Mouse (Mus musculus): ENCODE data around the gene Cd72. TPM values are rescaled to one million over a fixed set of nuclear protein-coding genes. Genes with fewer than 3 reads are reported as not detected.

Gene Cd72
- polyA plus RNA-seq, 1 experiment from 2014 or later = 5.3 TPM

GRCm38 (mm10) chr4:43424072-43424471 lies 30.4 kb downstream of the Cd72 start:
- H3K9me3 ChIP-seq = no peaks in the 10 kb centered on the region
- peaks cover 21% of the 10 kb centered on the region for H3K27me3 ChIP-seq
- 83% methylated on average over 9 of the region's 9 CpGs for WGBS
- H3K4me2 ChIP-seq = no peak overlapping the region
- H3K4me1 ChIP-seq (replicated peaks) = peaks cover 25% of the 10 kb centered on the region
- H3K36me3 ChIP-seq = peaks cover 58% of the 10 kb centered on the region
- H3K4me3 ChIP-seq = no peak overlapping the region
- ATAC-seq (ENCODE audit: low FRiP score, low read depth) = no peak
- no peak overlapping the region for H3K27ac ChIP-seq (replicated peaks)
- no peak overlapping the region for H3K9ac ChIP-seq

- peaks cover 21% of the 10 kb centered on the region for H3K27me3 ChIP-seq
- H3K36me3 ChIP-seq = peaks cover 60% of the 10 kb centered on the region
- no peak overlapping the region for H3K27ac ChIP-seq (replicated peaks)
- no peak overlapping the region for H3K4me3 ChIP-seq
- no peak overlapping the region for H3K9ac ChIP-seq
- ATAC-seq (ENCODE audit: low FRiP score, low read depth) = no peak
- peaks cover 23% of the 10 kb centered on the region; the same call in 1 of the 2 replicates for H3K4me1 ChIP-seq (replicated peaks)
- no peaks in the 10 kb centered on the region for H3K9me3 ChIP-seq
- WGBS = 87% methylated on average over 20 of the region's 20 CpGs
- H3K4me2 ChIP-seq = no peak overlapping the region
Measured at GRCm38 (mm10) chr4:43423267-43423934, 31.0 kb downstream of the Cd72 start.

- Histone ChIP-seq H3K4me1 (replicated peaks) (0 out of 2 replicates have a peak, but pooled peaks cover 8% of the 10 kb centered on the region), H3K9me3 (no peaks in the 10 kb centered on the region), H3K36me3 (peaks cover 70% of the 10 kb centered on the region), H3K4me3 (no peak overlapping the region), H3K4me2 (no peak overlapping the region), H3K27me3 (peaks cover 21% of the 10 kb centered on the region), H3K9ac (no peak overlapping the region), H3K27ac (replicated peaks) (no peak overlapping the region)
- ATAC-seq (ENCODE audit: low FRiP score, low read depth) = no peak
- 78% methylated on average over 28 of the region's 28 CpGs for WGBS
Measured at GRCm38 (mm10) chr4:43421632-43422240, 32.7 kb downstream of the Cd72 start.

- H3K9me3 ChIP-seq = no peaks in the 10 kb centered on the region
- H3K36me3 ChIP-seq = peaks cover 70% of the 10 kb centered on the region
- 7% methylated on average over 6 of the region's 6 CpGs for WGBS
- H3K27me3 ChIP-seq = peaks cover 21% of the 10 kb centered on the region
- H3K9ac ChIP-seq = no peak overlapping the region; the same call in 1 of the 2 replicates
- H3K4me1 ChIP-seq (replicated peaks) = 0 out of 2 replicates have a peak, but pooled peaks cover 8% of the 10 kb centered on the region
- H3K4me2 ChIP-seq = no peak overlapping the region
- ATAC-seq (ENCODE audit: low FRiP score, low read depth) = no peak
- no peak overlapping the region for H3K27ac ChIP-seq (replicated peaks)
- no peak overlapping the region for H3K4me3 ChIP-seq
Measured at GRCm38 (mm10) chr4:43420305-43420704, 34.1 kb downstream of the Cd72 start.

- Histone ChIP-seq H3K9ac (no peak overlapping the region; the same call in 1 of the 2 replicates), H3K4me3 (no peak overlapping the region), H3K9me3 (no peaks in the 10 kb centered on the region), H3K4me2 (no peak overlapping the region), H3K36me3 (peaks cover 69% of the 10 kb centered on the region), H3K27ac (replicated peaks) (no peak overlapping the region), H3K27me3 (peaks cover 21% of the 10 kb centered on the region), H3K4me1 (replicated peaks) (0 out of 2 replicates have a peak, but pooled peaks cover 8% of the 10 kb centered on the region)
- 67% methylated on average over 9 of the region's 9 CpGs for WGBS
- peak; percentile 27 for ATAC-seq (ENCODE audit: low FRiP score, low read depth)
Measured at GRCm38 (mm10) chr4:43419801-43420281, 34.6 kb downstream of the Cd72 start.

- whole genome bisulfite sequencing = 58% methylated on average over 15 of the region's 15 CpGs
- H3K9me3 ChIP-seq = no peaks in the 10 kb centered on the region
- ATAC-seq (ENCODE audit: low FRiP score, low read depth) = no peak
- H3K9ac ChIP-seq = no peak overlapping the region; the same call in 1 of the 2 replicates
- 0 out of 2 replicates have a peak, but pooled peaks cover 8% of the 10 kb centered on the region for H3K4me1 ChIP-seq (replicated peaks)
- no peak overlapping the region for H3K4me3 ChIP-seq
- no peak overlapping the region for H3K4me2 ChIP-seq
- H3K27ac ChIP-seq (replicated peaks) = no peak overlapping the region
- H3K36me3 ChIP-seq = peaks cover 64% of the 10 kb centered on the region
- peaks cover 16% of the 10 kb centered on the region; the same call in 1 of the 2 replicates for H3K27me3 ChIP-seq
Measured at GRCm38 (mm10) chr4:43418973-43419656, 35.3 kb downstream of the Cd72 start.

GRCm38 (mm10) chr4:43418450-43418849 lies 36.0 kb downstream of the Cd72 start:
- Histone ChIP-seq H3K4me1 (replicated peaks) (0 out of 2 replicates have a peak, but pooled peaks cover 8% of the 10 kb centered on the region), H3K36me3 (peaks cover 57% of the 10 kb centered on the region), H3K27me3 (peaks cover 11% of the 10 kb centered on the region; the same call in 1 of the 2 replicates), H3K9ac (no peak overlapping the region), H3K4me2 (no peak overlapping the region), H3K9me3 (no peaks in the 10 kb centered on the region), H3K27ac (replicated peaks) (no peak overlapping the region), H3K4me3 (no peak overlapping the region)
- no peak for ATAC-seq (ENCODE audit: low FRiP score, low read depth)
- 79% methylated on average over 4 of the region's 4 CpGs for WGBS

GRCm38 (mm10) chr4:43417269-43418062 lies 37.0 kb downstream of the Cd72 start:
- Histone ChIP-seq H3K27ac (replicated peaks) (no peak overlapping the region), H3K9ac (no peak overlapping the region), H3K4me1 (replicated peaks) (0 out of 2 replicates have a peak, but pooled peaks cover 8% of the 10 kb centered on the region), H3K9me3 (no peaks in the 10 kb centered on the region), H3K27me3 (peaks cover 6% of the 10 kb centered on the region; the same call in 1 of the 2 replicates), H3K36me3 (peaks cover 47% of the 10 kb centered on the region), H3K4me3 (no peak overlapping the region), H3K4me2 (no peak overlapping the region)
- WGBS = 83% methylated on average over 16 of the region's 16 CpGs
- ATAC-seq (ENCODE audit: low FRiP score, low read depth) = no peak

GRCm38 (mm10) chr4:43416071-43416490 lies 38.3 kb downstream of the Cd72 start:
- 0 out of 2 replicates have a peak, but pooled peaks cover 13% of the 10 kb centered on the region for H3K4me1 ChIP-seq (replicated peaks)
- 96% methylated on average over 22 of the region's 22 CpGs for WGBS
- H3K4me2 ChIP-seq = no peak overlapping the region
- no peak for ATAC-seq (ENCODE audit: low FRiP score, low read depth)
- H3K9ac ChIP-seq = no peak overlapping the region
- no peak overlapping the region for H3K4me3 ChIP-seq
- no peaks in the 10 kb centered on the region for H3K27me3 ChIP-seq
- H3K36me3 ChIP-seq = peaks cover 36% of the 10 kb centered on the region
- H3K27ac ChIP-seq (replicated peaks) = no peak overlapping the region
- H3K9me3 ChIP-seq = no peaks in the 10 kb centered on the region

GRCm38 (mm10) chr4:43415221-43416070 lies 39.0 kb downstream of the Cd72 start:
- H3K4me2 ChIP-seq = no peak overlapping the region
- H3K9me3 ChIP-seq = no peaks in the 10 kb centered on the region
- no peak overlapping the region for H3K4me3 ChIP-seq
- 93% methylated on average over 29 of the region's 29 CpGs for WGBS
- no peak overlapping the region for H3K27ac ChIP-seq (replicated peaks)
- H3K36me3 ChIP-seq = peaks cover 36% of the 10 kb centered on the region
- ATAC-seq (ENCODE audit: low FRiP score, low read depth) = no peak
- H3K4me1 ChIP-seq (replicated peaks) = peaks cover 15% of the 10 kb centered on the region; the same call in 1 of the 2 replicates
- no peaks in the 10 kb centered on the region for H3K27me3 ChIP-seq
- no peak overlapping the region for H3K9ac ChIP-seq

Measured in hindbrain, embryonic 15.5 days (tissue).